Mouse (Mus musculus) fibroblast of lung, adult 2 months (primary cell): ENCODE measurements around the gene Olfr1368.
"Not testable (repeated sequence)": the region's sequence is repeated elsewhere in the genome, so short reads cannot be mapped to it uniquely, and the experiment has no call there.

ENCODE experiments used
- DNase-seq: peaks from one replicate; pipeline ENCODE4 v3.0.0-alpha.2; 2011; ENCODE audit warnings: low read depth

Gene Olfr1368

DNA sequence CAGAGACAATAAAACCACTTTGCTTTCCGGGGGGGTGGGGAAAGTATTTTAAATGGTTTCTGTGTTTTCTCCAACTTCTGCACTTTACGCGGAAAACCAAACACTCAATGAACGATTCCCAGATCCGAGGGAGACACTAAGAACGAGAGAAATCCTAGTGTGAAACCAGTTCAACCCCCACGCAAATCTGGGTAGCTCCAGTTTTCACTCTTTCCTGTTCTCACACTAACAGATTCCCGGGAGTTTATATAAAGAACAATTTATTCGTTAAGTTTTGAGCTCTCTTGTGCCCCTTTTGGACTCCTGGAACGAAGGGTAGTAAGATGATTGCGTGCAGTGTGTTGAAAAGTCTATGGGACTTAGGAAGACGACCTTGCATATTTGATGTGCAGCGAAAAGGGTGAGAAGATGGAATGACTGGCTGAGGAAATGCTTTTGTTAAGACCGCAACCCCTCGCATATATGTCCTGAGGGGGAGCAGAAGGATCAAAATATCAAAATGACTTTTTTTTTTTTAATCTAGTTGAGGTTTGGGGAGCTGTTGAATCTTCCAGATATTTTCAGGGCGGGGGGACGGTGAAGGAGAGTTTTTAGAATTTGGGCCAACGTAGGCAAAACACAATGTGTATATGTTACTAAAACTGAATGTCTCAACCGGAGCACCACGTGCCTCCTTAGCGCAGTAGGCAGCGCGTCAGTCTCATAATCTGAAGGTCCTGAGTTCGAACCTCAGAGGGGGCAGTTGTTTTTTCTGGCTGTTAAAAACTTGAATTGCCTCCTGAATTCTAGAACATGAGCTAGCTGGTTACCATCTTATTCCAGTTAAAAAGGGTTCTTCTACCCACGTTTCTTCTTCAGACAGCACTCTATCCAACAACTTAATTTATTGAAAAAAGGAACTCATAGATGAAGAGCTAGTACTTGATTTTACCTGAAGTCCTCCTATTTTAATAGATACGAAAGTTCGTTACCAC lies 21.6 kb upstream of the Olfr1368 start:
- peak; percentile 58 for DNase-seq

DNA sequence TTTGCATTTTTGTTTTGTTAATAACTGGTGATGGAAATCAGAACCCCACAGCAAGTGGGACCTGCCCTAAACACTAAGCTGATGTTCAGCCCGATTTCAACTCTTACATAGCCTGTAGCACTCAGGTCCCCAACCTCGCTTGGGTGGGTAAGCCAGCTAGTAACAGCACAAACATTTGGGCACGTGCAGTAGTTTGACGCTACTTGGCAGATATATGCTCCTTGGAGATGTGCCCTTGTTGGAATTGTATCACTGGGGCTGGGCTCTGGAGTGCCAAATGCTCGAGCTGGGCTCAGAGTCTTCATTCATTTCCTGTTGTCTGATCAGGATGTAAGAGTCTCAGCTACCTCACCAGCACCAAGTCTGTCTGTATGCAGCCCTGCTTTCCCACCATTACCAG lies 16.9 kb upstream of the Olfr1368 start:
- no peak for DNase-seq

- no peak for DNase-seq
These were observed 15.9 kb upstream of the Olfr1368 start for GRCm38 (mm10) chr13:21161591-21161990.

DNA sequence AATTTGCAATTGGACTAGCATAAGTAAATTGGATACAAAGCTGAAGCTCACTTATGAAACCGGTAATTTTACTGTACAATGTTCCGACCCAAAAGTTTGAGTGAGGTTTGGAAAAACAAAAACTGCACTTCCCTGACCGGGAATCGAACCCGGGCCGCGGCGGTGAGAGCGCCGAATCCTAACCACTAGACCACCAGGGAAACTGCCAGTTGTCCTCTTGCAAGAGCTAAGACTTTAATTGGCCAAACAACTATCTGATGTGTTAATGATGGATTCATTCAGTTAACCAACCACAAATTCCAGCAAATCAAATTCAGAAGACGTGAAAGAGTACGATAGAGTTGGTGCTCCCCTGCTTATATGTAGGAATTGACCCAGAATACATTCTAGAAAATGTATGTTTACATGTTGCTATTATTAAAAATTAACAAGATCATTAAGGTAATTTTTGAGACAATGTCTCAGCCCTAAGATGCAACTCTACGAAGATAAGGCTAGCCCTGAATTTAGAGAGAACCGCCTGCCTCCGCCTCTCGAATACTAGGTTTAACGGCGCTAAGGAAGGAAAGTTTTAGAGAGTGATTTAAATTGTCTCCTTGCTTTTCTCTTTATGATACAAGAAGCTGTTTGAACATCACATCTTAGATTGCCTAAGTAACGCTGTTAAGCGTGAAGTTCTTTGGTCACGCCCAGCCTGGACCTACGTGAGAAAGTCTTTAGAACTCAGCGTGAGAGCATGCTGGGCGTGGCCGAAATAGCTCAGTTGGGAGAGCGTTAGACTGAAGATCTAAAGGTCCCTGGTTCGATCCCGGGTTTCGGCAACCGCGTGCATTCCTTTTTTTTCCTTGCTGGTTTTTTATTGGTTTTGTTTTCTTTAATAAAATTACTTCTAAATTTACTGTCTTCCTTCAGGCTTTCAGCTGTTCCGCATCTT lies 15.3 kb upstream of the Olfr1368 start:
- DNase-seq = peak; percentile 85

- DNase-seq = no peak
These were observed 14.4 kb upstream of the Olfr1368 start for GRCm38 (mm10) chr13:21160041-21160511.

DNA sequence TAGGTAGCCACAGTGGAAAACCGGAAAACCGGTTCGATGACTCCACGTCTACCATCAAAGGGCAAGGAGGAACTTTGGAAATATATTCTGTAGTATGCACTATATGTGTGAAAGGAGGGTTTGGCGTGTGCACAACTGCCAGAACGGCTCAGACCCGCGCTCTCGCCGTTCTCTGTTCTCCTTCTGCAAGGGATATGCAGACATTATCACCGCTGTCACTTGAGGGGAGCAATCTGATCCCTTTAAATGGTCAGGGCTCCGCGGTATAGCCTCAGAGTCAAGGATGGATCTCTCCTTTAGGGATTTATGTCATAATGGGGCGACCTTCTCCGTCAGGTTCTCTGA lies 13.8 kb upstream of the Olfr1368 start:
- DNase-seq = no peak

DNA sequence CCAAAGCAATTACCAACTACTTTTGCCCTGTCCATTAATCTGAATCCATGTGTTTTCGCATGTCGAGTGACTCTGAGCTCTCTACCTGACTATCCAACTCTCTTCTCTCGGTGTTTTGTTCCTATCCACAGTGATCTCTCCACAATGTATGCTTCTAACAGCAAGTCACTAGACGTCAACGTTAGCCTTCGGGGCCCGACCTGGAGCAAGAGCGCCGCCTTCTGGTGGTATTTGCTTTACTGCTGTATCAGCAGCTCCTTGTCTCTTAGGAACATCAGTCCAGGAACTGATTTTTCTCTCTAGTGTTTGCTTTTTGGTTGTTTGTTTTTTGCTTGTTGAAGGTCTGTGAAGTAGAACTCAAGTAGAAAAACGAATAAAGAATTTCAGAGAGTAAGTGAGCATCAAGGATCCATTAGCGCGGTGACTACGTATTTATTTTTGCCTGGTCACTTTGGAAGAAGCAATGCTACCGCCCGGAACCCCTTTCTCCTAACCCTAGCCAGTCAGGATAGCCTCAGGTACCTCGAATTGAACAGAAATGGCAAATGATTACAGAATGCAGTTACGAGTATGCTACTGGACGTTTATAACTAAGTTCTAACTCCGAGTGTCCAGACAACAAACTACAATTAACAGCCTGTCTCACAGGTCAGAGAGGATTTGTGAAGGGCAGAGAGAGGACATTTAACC lies 13.3 kb upstream of the Olfr1368 start:
- DNase-seq = no peak

- no peak for DNase-seq
These were observed 12.4 kb upstream of the Olfr1368 start for GRCm38 (mm10) chr13:21158071-21158470.

DNA sequence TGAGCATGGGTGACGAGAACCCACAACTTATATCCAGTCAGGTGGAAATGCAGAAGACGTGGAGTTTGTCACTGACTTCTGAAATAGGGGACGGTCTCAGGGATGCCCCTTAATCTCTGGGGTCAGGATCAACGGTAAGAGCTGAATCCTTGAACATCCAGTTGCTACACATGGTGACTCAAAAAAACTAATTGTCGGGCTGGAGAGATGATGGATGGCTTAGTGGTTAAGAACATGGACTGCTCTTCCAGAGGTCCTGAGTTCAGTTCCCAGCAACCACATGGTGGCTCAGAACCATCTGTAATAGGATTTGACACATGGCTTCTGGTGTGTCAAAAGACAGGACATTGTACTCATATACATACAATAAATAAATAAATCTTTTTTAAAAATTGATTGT lies 10.2 kb upstream of the Olfr1368 start:
- DNase-seq = no peak

- no peak for DNase-seq
These were observed 3.2 kb downstream of the Olfr1368 start for GRCm38 (mm10) chr13:21142421-21142820.

- DNase-seq = not testable (repeated sequence)
These were observed 16.3 kb downstream of the Olfr1368 start, which contains the start of gene Olfr263 for GRCm38 (mm10) chr13:21129339-21129738. Gene Olfr263, plus strand, starts transcription at chr13:21129639.

DNA sequence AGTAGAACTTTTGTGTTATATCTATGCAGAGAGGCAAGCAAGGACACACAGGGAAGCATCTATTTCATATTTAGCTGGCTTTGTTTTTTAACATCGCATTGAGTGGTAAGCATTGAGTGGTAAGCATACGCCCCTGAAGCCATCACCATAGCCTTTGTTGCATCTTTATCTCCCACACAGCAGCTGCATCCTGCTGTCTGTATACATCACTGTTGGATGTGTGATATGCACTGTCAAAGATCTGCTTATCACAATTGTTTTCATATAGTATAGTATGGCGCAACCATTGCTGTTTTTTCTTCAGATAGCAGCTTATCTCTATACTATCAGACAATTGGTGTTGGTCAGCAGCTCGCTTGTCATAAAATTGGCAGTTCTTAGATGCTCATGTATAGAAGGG lies 31.5 kb downstream of the Olfr1368 start:
- no peak for DNase-seq

DNA sequence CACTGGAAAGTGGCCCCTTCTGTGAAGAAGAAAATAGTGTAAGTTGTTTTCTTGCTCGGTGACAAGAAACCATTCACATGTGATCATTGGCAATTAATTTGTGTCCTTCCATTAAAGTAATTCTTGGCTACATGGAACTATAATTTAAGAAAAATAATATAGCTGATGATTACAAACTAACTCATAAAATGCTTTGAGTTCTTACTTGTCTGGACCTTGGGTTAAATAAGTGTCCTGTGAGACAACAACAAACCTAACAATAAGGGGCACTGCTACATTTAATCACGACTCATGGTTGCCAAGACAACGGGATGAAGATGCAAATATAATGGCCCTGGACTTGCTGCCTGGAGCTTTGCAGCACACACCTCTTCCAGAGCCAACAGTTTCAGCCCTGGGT lies 34.5 kb downstream of the Olfr1368 start, which contains the start of gene Olfr1369-ps1:
Gene Olfr1369-ps1, plus strand, starts transcription at position 301 of the 400 bp plus-strand sequence.
- DNase-seq = not testable (repeated sequence)

- DNase-seq = no peak
These were observed 35.2 kb downstream of the Olfr1368 start for GRCm38 (mm10) chr13:21110441-21110840.

- DNase-seq = no peak
These were observed 35.9 kb downstream of the Olfr1368 start for GRCm38 (mm10) chr13:21109759-21110158.
